Mouse (Mus musculus) kidney, adult 8-10 months (tissue): ENCODE data around the gene Camk2n2.
A peak's percentile ranks its signal among the peaks of the same experiment; 100 is the strongest.

Experiments
- DNase-seq, 2 experiments: peaks; one replicate each; pipeline ENCODE4 v3.0.0; 2022

Gene Camk2n2

DNA sequence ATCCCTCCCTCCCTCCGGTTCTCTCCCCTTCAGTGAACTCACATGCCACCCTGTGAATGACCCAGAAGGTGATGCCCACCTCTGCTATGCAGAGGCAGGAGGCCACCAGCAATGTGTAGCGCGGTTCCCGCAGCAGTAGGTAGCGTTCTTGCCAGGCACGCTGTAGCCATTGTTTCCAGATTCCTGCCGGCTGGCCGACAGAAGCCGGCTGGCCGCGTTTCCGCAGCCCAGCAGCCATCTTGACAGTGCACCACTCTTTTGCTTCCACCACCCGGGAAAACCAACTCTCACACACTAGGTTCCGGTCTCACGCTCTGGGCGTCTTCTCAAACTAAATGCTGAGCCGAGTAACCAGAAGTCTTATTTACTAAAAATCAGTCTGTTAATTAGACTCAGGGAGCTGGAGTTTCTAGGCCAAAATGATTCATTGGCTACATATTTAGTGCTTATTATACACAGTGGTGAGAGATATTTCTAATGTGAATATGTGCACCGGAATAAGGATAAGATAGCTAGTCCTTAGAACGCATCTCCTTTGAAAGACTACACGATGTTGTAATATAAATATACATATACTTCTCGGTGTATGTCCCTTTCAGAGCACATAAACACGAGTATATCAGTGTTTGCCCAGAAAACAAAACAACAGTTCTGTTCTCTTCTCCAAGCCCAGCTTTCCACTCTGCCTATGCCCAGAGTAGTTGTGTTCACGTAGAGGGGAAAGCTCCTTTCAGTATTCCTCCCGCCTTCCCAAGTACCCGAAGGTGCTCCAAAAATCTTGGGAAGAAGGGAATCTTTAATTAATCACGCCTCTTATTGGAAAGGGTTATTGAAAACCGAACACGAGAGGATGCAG is 10.4 kb downstream of the Camk2n2 start:
- DNase-seq: peak; percentile 65 to 78

DNA sequence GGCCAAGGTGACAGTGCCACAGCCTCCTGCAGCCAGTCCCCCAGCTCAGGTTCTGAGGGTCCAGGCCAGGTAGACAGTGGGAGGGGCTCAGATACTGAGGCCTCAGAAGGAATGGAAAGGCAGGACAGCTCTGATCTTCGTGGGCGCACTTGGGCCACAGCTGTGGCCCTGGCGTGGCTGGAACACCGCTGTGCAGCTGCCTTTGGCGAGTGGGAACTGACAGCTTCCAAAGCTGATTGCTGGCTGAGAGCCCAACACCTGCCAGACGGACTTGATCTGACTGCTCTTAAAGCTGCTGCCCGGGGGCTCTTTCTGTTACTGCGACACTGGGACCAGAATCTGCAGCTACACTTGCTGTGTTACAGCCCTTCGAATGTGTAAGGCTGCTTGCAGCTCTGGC is 16.4 kb downstream of the Camk2n2 start:
- no peak for DNase-seq

DNA sequence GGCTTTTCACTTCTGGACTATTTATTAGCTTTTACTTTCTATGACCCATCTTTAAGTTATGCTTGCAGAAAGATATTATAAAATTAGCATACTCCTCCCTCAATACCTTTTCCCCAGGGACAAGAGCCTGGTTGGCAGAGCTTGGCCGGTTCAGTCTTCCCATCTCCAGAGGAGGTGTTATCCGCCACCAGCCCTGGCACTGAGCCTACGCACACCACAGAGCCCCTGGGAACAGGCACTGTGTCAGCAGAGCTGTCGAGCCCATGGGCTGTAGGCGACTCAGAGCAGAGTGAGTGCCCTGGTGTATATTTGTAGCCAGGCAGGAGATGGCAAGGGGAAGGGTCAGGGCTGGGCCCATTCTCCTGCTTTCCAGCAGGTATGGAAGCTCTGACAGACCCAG is 20.6 kb downstream of the Camk2n2 start:
- DNase-seq: no peak

DNA sequence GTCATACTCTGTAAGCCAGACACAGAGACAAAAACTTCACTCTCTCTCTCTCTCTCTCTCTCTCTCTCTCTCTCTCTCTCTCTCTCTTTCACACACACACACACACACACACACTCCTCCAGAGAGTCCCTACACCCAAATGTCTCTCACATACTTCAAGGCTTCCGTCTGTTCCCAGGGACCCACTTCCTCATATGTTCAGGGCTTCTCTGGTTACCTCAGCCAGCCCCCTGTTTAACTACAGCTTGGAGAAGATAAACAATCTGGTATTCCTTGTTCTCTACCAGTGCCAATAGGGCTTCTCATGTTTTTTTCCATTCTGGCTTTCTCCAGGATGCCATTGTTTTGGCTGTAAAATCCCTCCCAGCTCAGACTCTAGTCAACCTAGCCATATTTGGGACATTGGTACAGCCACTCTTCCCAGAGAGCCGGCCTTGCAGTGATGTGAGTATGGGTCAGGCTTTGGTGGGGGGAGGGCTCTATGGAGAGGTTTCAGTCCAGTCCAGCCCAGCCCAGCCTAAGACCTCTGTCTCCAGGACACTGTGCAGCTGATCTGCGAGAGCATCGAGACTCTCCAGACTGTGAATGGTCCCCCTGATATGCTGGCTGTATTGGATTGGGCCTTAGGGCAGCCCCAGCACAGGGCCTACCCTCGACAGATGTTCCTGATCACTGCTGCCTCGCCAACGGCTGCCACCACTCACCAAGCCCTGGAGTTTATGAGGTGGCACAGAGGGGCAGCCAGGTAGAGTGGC is 24.2 kb downstream of the Camk2n2 start:
- no peak for DNase-seq

DNA sequence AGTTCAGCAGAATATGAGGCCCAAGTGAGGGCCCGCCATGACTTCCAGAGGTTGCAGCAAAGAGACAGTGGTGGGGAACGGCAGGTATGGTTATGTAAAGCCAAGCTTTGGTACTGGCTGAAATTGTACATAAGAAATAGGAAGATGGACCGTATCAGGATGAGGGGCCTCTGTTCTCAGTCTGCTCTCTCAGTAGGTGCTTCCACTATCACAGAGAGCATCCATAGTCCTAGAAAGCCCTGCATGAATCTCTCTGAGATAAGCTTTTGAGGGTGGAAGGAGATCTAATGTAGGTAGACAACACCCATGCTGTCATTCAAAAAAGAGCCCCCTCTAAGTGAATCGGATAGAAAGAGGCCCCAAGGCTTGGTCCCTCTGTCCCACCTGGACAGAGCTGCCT is 25.4 kb downstream of the Camk2n2 start:
- no peak for DNase-seq

DNA sequence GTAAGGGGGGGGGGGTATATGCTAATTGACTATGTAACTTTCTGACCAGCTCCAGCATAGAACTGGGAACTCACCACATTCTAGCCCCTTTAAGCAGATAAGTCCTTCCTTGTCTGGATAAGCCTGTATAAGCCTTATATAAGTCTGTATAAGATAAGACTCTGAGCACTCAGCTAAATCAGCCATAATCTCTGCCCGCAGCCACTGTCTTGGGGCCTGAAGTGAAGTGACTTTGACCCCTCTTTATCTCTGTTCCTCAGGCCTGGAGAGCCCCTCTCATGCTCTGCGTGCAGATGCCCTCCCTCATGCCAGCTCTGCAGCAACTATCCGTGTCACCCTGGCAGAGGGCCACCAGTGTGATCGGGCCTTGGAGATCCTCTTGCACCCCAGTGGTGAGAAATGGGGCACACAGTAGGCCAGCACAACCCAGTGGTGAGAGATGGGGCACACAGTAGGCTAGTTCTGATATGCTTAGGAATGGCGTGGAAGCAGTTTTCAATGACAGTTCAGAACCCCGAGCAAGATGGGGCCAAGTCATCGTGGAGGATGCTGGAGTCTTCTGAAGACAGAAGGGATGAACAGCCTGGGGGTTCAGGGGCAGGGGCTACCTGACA is 25.9 kb downstream of the Camk2n2 start:
- DNase-seq: no peak

DNA sequence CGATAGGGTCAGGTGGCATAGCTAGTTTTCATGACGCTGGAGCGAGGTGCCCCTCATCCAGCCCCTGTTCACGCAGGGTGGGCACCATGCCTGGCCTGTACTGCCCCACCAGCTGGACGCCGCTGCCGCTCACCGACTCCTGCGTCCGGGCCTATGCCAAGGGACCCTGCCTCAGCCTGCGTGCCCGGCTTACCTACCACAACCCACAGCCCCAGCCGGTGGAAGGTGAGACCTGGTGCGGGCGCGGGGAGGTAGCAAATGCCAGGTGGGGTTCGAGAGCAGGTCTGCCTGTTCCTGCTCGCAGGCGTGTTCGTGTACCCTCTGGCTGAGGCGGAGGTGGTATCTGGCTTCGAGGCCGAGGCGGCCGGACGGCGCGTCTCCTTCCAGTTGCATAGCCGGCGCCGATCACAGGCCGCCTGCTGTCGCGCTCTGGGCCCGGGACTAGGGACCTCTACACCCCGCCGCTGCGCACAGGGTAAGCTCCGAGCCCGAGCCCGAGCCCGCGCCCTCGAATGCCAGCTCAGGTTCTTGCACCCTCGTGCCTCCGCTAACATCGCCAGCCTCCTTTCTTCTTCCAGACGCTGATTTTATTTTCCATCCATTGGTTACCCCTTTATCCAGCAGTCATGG is 29.9 kb downstream of the Camk2n2 start:
- DNase-seq: no peak

DNA sequence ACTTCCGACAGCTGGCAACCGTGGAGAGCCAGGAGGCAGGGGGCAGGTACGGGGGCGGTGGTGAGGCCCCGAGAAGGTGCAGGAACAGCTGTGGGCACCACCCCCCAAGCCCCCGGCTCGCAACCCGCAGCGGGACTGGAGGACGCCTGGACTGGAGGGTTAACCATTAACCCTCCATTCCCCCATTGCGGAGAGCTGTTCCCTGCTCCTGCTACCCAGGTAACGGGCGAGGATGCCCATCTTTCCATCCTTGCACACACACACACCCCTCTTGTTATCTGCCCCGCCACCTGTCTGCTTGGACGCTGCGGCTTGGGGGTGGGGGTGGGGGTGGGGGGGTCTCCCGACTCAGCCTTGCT is 30.4 kb downstream of the Camk2n2 start:
- DNase-seq: no peak

DNA sequence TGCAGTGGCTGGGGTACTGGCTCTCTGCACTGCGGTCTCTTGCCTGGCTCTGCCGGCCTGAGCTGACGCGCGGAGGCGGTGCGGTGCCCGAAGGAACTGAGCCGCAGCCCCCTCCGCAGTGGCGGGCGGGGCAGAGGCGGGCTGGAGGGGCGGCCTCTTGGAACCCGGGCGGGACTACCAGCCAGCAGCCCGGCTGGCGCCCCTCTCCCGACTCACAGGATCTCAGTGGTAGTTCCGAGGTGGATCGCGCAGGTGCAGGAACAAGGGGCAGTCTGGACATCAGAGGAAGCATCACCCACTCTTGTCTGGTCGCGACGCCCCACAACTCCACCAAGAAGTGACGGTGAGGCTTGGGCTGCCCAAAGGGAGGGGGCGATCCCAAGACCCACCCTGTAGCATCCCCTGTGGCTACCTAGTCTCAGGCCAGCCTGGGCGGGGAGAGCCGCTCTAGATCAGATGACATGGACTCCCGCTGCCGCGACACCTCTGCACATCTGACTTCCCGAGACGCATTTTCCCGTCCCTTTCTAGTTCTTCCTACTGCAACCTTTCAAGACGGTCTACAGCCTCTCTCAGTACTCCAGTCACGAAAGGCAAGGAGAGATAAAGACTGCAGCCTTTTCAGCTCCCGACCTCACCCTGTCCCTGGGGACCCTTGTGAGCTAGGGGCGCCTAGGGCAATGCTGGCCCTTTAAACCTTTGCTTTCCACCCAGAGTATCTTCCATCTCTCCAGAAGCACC is 31.0 kb downstream of the Camk2n2 start:
- no peak for DNase-seq

DNA sequence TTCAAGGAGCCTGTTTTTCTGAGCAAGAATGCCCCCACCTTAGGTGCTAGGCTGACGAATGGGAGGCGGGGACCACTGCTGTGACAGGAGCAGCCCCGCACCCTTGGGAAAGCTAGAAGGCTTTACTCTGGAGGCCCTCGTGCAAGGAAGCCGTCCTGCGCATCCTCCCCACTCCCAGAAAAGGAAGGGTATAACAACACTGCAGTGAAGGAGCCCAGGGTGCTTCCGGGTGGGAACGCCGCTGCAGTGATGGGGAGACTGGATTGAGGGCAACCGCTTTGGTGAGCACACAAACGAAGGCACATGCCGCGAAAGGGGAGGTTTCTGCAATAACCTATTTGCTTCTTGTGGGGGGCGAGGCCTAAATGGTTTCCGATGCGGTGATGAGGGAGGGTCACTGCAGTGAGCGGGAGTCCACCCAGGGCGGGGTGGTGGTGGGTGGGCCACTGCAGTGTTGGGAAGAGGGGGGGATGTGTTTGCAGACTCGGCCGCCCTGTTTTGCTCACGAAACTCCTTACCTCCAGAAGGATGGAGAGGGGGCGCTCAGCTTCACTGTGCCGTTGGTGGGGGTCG is 31.6 kb downstream of the Camk2n2 start, which contains the start of gene Vwa5b2:
Gene Vwa5b2, plus strand, starts transcription at position 106 of the 573 bp plus-strand sequence.
- no peak for DNase-seq
